Mouse (Mus musculus) small intestine, adult 2 months (tissue): ENCODE results near the gene Stxbp6.

Source experiments
- CTCF ChIP-seq: fragments of 200-500 bp; IDR thresholded peaks from 2 replicates; pipeline ENCODE4 v1.5.1; 2012; ENCODE audit warnings: low read depth, mild to moderate bottlenecking, control low read depth, inconsistent platforms, low read length, moderate library complexity, mixed read lengths; ENCODE audit not compliant: insufficient replicate concordance, insufficient read length; ENCODE audit errors: extremely low read depth
- POLR2A ChIP-seq: fragments of 200-500 bp; IDR thresholded peaks from 2 replicates; pipeline ENCODE4 v1.6.1; 2012; ENCODE audit warnings: low read depth, mild to moderate bottlenecking, control low read depth, inconsistent platforms, low read length, moderate library complexity

- no peak for TF ChIP-seq POLR2A
- TF ChIP-seq CTCF, result no peak
Observed at GRCm38 (mm10) chr12:44835879-44836467, 238.5 kb downstream of the Stxbp6 start.
